Mouse (Mus musculus): ENCODE measurements at regions not wholly inside any gene's neighbourhood (a gene's known extent, or its start where the extent isn't known, plus 50 kb on each side); places are given as distances from the start of the nearest gene placed in this dataset.

DNA sequence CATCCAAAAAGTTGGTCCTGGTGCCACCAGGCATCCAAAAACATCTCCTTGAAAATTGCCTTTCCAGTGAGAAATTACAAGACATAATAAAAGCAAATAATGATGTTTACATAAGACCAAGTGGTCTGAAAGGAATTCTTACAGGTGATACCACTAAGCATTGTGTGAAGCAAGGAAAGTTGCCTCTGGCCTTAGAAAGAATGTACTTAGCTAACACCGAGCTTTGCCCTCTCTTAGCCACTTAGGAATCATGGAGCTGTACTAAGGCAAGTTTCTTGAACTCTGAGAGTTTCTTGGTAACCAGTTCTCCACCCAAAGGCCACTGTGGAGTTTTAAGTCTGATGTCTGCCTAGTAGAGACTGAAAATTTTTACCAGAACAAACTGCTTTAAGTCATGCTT, 359.4 kb upstream of the Cdh11 start:
- no peak for DNase-seq

DNA sequence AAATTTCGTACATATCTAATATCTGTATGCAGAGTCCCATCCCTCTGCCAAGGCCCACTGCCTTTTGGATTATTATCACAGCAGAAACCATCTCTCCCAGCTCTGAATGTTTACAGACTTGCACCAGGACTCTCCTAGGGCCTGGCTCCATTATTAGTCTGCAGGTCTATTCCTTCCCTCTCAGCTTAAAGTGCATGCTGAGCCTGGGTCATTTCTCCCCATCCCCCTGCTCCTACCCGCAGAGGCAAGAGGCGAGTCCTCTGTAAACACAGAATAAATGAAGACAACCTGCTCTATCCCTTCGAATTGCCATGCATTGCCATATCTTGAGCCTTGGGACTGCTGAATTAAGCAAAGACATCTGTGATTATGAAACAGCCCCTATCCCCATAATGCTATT, 362.6 kb upstream of the Cdh11 start:
- DNase-seq: no peak

DNA sequence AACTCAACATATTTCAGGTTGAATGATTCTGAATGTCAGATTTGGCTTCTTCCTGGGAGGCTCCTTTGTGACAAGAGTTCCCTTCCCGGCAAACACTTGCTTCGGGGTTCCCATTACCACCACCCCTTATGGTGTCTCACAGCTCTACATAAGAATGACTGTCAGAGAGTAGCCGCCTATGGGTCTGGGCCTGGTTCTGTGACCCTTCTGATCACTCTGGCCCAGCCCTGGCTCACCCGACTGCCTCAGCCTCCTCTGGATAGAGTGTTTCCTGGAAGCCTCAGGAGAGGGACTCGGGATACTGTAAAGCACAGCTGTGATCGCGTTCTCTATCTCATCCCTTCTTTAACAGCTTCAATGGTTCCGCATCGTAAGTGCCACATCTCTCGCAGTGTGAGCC, 363.0 kb upstream of the Cdh11 start:
- DNase-seq: no peak

DNA sequence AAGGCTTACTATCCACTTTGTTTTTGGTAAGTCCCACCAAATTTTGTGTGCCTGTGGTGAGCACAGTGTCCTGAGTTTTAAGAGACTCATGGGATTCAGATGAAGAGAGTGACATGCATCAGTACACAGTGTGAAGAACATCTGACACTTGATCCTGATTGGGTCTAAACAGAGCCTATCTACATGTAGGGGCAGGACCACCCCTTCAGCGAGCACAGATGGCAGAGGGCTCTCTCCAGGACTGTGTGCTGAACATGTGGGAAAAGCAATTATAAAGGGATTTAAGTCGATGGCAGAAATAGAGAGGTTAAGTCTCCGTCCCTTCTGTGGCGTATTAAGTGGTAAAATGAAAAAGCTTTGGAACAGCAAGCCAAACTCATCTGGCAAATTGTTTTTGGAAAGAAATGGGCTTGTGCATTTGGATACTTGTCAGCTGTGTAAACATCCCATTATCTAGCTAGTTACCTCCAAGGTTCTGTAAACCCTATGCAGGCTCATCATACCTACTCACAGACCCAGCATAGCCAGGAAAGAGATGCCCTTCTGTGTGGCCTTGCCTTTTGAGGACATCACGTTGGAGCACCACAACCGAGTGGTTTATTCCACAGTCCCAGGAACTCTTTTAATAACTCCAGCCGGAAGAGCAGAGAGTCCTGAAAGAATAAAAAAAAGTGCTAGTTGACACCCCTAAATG, 381.3 kb upstream of the Cdh11 start:
- no peak for DNase-seq

DNA sequence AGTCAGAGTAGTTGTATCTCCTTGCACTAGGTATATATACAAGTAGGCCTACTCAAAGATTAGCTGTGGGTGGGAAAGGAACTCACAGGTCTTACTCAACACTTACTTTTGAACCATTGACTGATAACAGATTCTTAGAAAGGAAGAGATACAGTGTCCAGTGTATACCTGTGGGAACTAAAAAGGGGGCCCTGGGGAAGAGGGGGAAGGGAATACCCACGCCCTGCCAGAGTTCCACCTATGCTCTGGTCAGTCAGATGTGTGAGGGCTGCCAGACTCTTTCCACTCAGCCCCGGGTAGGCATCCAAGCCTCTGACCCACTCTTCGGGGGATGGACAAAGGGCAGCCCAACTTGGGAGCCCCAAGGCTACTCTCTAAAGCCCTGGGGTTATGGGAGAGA, 387.9 kb upstream of the Cdh11 start:
- no peak for DNase-seq

DNA sequence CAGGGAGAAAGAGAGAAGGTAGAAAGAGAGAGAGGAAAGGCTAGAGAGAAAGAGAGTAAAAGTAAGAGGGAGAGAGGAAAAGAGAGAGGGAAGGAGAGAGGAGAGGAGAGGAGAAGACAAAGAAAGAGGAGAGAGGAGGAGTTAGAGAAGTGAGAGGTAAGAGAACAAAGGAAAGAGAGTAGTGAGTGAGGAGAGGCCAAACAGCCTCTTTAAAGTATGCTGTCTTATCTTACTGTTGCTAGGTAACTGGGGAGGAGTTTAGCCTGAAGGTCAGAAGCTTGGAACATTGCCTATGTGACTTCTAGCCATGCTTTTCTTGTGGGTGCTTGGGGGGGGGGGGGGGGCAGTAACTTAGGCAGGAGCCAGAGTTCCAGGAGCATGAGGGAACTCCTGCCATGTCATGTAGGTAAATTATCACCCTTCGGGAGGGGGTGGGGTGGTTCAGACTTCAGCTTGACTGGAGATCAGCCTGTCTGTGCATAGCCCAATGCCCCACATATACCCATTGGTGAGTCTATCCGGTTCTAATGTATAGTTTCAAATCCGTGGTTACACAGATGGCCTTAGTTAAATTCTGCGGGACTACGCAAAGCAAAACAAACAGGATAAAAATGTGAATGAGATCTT, 388.5 kb upstream of the Cdh11 start:
- DNase-seq: no peak

DNA sequence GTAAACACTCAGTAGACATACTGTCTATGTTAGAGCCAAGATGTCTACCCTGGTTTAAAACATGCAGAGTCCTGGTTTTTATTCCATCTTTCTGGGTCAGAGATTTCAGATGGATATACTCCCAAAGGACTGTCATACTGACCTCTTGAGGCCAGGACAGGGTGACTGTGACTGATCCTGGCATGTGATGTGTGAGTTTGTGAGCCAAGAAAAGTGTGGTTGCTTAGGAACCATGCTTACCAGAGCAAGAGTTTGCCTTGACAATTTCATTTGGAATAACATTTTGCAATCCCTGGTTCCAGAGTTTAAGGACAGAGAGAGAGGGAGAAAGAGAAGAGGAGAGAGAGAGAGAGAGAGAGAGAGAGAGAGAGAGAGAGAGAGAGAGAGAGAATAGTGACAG, 395.2 kb upstream of the Cdh11 start:
- DNase-seq: peak in 1 of 2 experiments; percentile 26

DNA sequence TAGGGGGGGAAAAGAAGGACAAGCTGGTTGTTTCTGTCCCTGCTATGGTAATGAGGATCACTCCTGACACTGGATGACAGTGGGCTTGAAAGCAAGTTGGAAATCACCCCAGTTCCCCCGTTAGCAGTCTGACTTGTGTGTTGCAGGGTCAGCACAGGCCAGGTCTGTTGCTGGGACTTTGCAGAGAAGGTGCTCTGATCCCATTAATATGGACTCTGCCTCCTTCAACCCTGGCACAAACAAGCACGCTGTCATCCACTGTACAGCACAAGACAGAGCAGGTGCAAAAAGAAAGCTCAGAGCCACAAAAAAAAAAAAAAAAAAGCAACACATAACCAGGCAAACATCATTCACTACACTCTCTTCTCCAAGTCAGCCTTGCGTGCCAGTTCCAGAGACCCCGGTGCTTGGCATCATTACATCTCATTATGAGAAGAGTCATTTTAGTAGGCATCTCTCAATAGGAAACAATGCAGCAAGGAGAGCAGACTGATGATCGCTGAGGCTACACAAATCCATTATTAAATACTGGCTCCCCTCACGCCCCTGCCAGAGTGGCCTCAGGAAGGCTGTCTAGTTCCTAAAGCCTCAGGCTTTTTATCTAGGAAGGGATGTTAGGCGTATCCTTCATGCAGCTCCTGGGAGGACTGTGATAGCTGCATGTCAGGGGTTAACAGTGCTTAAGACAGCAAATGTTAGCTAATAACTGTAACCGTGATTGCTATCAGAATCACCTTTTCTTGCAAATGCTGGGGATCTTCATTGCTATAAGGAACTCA, 403.5 kb upstream of the Cdh11 start:
- DNase-seq: no peak

DNA sequence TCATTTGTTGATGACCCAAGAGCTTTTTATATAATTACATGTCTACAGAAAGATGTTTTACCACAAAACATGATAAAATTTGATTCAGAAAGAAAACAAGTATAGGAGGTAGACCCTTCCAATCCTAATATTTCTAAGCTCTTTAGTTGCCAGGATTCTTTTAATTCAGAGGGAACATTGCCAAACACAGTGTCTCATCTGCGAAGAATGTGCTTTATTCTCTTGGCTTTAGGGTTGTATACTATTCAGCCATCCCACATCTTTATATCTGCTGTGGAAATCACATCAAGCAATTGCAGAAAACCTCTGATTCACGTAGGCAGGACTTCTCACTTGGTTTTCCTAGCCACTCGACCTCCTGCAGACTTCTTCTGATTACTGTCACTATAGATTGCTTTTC, 412.8 kb upstream of the Cdh11 start:
- no peak for DNase-seq

DNA sequence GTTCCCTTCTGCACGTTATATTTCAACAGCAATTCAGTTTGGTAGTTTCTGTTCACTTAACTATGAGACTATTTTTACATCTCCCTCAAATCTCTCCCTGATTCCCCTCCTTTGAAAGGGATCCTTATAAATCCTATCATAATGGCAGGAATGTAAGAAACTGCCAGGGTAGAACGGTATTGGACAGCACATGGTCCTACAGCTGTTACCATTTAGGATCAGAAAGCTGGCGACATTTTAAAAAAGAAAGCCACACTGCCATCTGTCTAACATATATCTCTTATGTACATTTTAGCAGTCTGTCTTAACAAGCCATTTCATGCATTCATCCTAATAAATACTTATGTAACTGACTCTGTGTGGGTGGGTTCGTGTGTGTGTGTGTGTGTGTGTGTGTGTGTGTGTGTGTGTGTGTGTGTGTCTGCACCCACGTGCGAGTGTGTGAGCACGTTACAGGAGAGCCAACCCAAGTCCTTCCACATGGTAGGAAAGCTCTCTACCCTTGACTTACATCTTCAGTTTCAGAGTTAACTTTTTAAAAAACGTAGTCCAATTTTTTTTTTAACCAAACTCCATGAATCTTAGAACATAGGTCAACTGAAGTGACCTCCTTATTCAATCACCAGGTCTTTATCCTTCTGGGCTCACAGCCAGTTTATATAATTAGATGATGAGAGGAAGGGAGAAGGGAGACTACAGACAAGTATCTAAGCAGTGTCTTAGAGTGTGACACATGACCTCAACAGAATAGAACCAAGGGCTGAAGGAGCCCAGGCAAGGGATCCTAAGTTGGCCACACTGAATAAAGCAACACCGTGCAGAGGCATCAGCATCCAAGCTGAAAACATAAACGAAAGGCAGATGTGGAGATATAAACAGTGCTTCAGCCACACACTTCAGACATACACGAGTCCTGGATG, 414.5 kb upstream of the Cdh11 start:
- DNase-seq: no peak

DNA sequence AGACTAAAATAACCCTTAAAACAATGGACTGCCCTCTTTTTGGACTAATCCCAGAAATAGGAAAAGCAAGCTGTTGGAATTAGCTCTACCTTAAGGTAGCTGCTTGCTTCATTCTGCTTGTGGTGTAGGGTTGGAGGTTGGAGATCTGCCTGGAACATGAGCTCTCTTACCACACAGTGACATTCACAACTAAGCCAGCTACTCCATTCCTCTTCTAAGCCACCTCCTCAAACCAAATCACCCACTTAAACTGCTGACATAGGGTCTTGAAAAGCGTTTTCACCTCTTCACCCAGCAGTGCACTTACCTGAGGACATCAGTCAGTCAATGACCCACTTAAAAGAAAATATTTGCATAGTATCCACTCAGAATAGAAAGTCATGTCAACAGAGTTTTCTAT, 418.3 kb upstream of the Cdh11 start:
- no peak for DNase-seq

DNA sequence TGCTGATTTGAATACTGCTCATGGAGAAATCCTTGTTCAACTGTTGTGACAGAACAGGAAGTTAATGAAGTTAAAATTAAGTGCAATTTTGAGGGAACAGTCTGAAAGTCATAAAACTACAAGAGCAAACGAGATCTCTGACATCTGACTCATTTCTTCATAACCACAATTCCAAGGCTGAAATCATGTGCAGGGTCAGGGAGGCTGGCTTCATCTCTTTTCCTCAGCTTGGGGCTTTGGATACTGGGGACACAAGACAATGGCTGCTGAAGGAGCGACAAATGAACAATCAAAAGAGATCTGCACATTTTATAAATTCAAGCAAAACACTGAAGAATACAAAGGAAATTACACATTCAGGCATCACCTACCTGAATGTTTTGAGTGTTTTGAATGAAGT, 429.2 kb upstream of the Cdh11 start:
- DNase-seq: peak in 1 of 2 experiments; percentile 12

DNA sequence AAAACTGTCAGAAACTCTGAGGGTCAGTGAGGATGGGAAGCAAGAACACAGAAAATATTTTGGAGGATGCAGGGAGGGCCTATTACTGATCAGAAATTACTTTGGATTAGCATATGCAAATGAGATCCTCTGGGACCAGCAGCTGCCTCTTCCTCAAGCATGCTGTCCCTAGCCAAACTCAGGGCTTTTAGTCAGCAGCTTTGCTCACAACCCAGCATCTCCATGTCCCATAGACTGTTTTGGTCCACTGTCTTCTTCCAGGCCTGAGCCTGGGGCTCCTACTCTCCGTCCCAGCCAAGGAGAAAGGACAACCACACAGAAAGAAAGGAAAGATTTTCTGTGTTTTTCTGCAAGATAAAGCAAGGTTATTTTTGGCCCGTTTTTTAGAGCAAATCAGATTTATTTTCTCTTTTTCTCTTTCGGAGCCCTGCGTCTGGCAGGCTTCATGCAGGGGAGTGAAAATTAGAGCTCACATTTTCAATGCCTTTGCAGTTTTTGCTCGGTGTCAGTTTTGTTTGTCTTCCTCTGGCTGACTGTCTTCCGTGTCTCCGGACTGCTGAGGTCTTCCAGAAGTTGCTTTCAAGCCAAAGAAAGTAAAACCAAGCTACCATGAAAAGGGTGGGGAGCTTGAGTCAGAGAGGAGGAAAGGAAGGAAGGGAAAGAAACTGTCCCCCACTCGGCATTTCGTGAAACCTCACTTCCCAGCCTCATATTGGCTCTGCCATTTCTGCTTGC, 445.5 kb upstream of the Cdh11 start:
- peak; percentile 2 to 6 for DNase-seq

DNA sequence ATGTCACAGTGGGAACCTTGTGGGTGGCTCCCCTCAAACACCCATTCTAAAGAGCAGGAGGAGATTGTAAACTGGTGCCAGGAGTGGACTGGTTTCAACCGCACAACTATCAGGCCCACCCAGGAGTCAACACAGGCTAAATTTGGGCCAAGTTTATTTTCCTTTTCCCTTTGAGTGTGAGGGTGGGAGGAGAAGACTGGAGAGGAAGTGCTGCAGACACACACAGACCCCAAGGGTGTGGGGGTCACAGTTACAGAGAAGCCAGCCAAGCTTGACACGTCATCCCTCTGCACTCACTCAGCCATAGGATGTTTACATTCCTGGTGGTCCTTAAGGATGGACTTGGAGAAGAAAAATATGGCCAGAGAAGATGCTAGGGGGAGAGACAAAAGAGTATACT, 448.9 kb upstream of the Cdh11 start:
- peak; percentile 9 to 41 for DNase-seq

DNA sequence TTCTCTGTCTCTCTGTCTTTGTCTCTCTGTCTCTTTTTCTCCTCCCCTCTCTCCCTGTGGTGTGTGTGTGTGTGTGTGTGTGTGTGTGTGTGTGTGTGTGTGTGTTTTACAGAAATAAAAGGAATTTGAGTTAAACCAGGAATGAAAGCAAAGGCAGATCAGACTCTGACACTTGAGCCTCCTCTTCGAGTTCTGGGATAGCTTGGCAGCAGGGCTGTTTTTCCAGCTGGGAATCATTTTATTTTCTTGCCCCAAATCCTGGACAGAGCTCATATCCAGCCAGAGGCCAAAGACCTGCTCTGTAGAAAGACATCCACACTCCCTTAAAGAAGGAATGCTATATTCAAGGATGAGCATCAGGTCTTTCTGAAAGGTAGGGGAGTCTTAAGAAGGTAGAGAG, 450.2 kb upstream of the Cdh11 start:
- peak; percentile 16 to 29 for DNase-seq

DNA sequence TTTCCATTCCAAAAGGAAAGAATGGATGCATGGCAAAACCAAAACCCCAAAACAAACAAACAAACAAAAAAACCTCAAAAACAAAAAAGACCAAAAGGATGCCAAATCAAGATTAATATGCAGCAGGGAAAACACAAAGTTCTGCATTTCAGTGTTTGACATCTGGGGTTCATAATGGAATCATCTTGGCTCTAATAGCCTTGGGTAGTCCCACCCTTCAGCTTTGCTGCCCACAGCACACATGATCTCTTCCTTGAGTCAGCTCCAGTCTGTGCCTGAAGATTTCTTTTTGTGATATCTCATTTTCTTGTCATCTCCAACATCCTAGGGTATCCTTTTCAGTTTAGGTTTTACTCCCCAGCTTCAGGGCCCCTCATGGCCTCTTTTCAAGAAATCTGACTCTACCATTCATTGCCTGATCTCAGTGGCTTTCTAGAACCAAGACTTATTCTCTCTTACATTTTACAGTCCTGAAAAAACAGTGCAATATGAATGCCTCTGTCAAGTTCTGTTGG, 453.1 kb upstream of the Cdh11 start:
- no peak for DNase-seq

DNA sequence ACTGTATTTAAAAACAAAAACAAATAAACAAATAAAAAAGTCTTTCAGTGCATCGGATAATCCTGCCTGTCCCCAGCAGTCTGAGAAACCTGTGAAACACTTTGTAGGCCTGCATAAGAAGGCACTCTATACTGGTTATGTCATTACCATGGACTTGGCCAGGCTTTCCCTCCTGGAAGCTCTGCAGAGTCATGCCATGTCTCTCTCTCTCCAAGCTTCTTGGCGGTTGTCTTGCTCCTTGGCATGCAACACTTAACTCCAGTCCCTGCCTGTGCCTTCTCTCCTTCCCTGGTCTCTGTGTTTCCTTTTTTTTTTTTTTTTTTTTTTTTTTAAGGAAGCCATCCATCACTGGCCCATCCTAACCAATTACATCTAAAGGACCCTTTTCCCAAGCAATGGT, 458.7 kb upstream of the Cdh11 start:
- DNase-seq: no peak

DNA sequence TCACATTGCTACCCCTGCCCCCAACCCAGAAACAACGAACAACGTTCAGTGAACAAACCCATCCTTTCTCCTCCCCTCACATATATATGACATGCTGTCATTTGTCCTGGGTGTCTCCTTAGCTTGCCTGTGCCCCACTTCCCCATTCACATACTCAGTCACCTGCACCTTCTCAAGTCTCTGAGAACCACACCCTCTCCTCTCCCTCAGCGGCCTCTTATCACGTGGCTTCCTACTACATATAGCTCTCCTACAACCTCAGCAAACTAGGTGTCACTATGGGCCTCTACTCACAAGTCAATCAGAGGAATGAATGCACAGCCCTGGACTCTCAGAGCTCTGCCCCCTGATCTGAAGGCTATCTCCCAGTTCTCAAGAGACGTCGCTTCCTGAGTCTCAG, 459.2 kb upstream of the Cdh11 start:
- no peak for DNase-seq

DNA sequence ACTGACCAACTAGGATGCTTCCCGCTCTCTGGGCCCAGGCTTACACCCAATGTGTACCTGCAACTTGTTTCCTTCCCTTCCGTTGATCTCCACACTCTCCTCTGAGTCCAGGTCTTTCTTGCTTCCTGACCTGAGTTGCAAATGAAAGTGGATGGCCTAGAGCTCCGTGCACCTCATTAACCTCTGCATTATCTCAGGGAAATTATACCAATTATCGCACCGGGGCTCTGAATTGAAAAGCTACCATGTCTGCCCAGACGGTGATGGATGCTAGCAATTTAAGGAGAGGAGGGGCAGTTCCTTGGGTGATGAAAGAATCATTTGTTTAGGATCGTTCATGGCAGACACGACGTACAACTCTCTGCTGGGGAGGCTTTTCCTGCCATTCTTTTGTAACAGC, 460.4 kb upstream of the Cdh11 start:
- DNase-seq: no peak

DNA sequence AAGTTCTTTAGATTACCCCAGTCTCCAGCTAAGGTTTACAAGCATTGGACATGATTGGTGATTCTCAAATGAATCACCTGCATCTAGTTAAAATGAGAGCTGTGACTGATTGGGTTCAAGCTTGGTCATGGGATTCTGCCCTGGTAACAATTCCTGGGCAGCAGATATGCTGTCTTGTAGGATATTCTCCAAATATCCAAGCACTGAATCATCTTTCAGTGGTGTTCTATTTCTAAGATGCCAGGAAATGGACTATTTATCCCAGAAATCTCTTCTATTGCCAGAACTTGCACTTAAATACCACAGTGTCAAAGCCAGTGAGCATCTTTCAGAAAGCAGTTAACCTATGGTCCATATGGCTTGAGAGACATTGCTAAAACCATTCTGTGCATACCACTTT, 475.8 kb upstream of the Cdh11 start:
- no peak for DNase-seq

DNA sequence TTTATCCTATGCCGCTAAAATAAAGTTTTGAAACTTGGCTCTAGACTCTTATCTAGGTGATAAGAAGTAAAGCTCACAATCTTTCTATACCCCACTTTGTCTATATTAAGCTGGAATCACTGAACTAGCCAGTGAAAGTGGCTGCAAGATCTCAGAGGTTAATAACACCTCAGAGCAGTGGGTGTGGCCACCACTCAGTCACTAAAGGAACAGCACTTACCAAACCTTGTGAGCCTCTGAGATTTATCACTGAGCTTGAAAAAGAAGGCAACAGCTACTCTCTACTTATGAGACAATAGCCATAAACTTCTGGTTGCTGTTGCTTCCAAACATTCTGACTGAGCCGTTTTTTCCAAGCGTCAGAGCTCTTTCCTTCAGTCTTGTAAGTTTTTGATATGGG, 484.6 kb upstream of the Cdh11 start:
- no peak for DNase-seq
